Mouse (Mus musculus): ENCODE results near the gene Tex45. TPM values are rescaled to one million over a fixed set of nuclear protein-coding genes. Genes with fewer than 3 reads are reported as not detected.
A peak's percentile ranks its signal among the peaks of the same experiment; 100 is the strongest.

Tex45 gene
- polyA plus RNA-seq, 1 experiment = not detected

DNA sequence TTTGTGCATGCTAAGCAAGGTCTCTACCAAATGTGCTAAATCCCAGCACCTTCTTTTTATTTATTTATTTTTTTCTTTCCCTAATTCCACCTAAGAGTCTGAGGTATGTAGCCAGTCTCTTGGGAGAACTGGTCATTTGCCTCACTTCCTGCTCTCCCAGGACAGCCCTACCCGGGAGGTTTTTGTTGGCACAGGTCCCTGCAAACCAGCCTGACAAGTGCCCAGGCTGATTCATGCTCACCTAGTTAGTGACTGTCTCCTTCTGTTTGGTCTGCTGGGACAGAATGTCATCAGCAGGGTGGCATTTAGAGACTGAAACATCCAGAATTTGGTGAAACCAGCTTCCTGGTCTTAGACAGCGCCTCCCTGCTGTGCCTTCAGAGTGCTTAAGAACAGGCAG is 40.7 kb upstream of the Tex45 start:
- peaks cover 13% of the 10 kb centered on the region for H3K36me3 ChIP-seq (ENCODE audit: control insufficient read depth, insufficient read depth)
- no peaks in the 10 kb centered on the region for H3K27me3 ChIP-seq (ENCODE audit: control insufficient read depth, insufficient read depth, insufficient read length)
- no peaks in the 10 kb centered on the region for H3K79me2 ChIP-seq (ENCODE audit: control insufficient read depth, insufficient read depth)
- H3K4me2 ChIP-seq (ENCODE audit: low read depth) = peak overlapping the region; percentile 30
- TF ChIP-seq SRF (IDR thresholded peaks at IDR 0.05; ENCODE audit: control insufficient read depth, insufficient read length, low read depth) = no peak
- no peak for TF ChIP-seq REST (IDR thresholded peaks at IDR 0.05; ENCODE audit: insufficient read depth, insufficient read length)
- no peak for TF ChIP-seq POLR2AphosphoS2 (IDR thresholded peaks at IDR 0.05; ENCODE audit: insufficient read length, low read depth)
- no peak for TF ChIP-seq MYOD1 (IDR thresholded peaks at IDR 0.05; ENCODE audit: control insufficient read depth in 1 of 3, insufficient read length in 2 of 3, low read depth in 2 of 3)
- TF ChIP-seq MYOG (IDR thresholded peaks at IDR 0.05; ENCODE audit: control insufficient read depth in 1 of 3, insufficient read depth in 1 of 3, insufficient read length in 2 of 3, low read depth in 2 of 3) = no peak
- no peak for TF ChIP-seq TCF3 (IDR thresholded peaks at IDR 0.05; ENCODE audit: insufficient read length, low read depth)
- no peak overlapping the region for H3ac ChIP-seq (ENCODE audit: control insufficient read depth, insufficient read length)
- no peak overlapping the region for H3K4me3 ChIP-seq

DNA sequence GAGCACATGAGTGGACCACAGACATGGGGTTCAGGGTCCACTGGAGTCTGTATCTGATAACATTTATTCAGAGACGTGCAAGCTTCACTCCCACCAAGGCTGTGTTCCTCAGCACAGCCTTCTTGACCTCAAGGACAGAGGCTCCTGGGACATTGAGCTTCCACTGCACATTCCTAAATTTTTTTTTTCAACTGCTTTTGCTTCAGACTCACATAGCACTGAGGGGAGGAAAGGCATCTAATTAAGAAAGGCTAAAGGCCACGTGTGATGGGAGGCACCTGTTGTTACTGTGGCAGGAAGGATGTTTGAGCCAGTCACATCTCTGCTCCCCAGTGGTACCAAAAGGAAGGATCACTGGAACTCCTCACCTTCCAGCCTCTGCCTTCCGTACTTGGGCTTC is 39.5 kb upstream of the Tex45 start:
- H3K36me3 ChIP-seq (ENCODE audit: control insufficient read depth, insufficient read depth) = peaks cover 16% of the 10 kb centered on the region
- H3K79me2 ChIP-seq (ENCODE audit: control insufficient read depth, insufficient read depth) = no peaks in the 10 kb centered on the region
- no peak overlapping the region for H3K4me3 ChIP-seq
- H3ac ChIP-seq (ENCODE audit: control insufficient read depth, insufficient read length) = no peak overlapping the region
- H3K27me3 ChIP-seq (ENCODE audit: control insufficient read depth, insufficient read depth, insufficient read length) = no peaks in the 10 kb centered on the region
- no peak for TF ChIP-seq REST (IDR thresholded peaks at IDR 0.05; ENCODE audit: insufficient read depth, insufficient read length)
- no peak for TF ChIP-seq MYOD1 (IDR thresholded peaks at IDR 0.05; ENCODE audit: control insufficient read depth in 1 of 3, insufficient read length in 2 of 3, low read depth in 2 of 3)
- TF ChIP-seq TCF3 (IDR thresholded peaks at IDR 0.05; ENCODE audit: insufficient read length, low read depth) = no peak
- no peak for TF ChIP-seq MYOG (IDR thresholded peaks at IDR 0.05; ENCODE audit: control insufficient read depth in 1 of 3, insufficient read depth in 1 of 3, insufficient read length in 2 of 3, low read depth in 2 of 3)
- no peak overlapping the region for H3K4me2 ChIP-seq (ENCODE audit: low read depth)

DNA sequence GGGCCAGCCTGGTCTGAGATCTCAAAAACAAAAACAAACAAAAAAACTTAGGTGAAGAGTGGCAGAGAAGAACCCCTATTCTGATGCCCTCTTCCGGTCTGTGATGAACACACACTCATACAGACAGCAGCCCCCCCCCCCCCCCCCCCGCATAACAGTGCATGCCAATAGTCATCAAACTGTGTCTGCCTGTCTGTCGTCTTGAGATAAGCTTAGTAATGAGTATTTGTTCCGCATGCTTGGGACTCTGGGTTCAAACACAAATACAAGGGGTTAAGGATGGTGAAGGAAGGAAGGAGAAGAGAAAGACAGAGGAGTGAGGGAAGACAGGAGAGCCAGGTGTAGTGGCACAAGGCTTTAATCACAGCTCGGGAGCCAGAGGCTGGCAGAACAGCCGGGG is 34.2 kb upstream of the Tex45 start:
- Histone ChIP-seq H3K36me3 (ENCODE audit: control insufficient read depth, insufficient read depth) (peaks cover 29% of the 10 kb centered on the region), H3K27me3 (ENCODE audit: control insufficient read depth, insufficient read depth, insufficient read length) (no peaks in the 10 kb centered on the region), H3K4me3 (no peak overlapping the region)

DNA sequence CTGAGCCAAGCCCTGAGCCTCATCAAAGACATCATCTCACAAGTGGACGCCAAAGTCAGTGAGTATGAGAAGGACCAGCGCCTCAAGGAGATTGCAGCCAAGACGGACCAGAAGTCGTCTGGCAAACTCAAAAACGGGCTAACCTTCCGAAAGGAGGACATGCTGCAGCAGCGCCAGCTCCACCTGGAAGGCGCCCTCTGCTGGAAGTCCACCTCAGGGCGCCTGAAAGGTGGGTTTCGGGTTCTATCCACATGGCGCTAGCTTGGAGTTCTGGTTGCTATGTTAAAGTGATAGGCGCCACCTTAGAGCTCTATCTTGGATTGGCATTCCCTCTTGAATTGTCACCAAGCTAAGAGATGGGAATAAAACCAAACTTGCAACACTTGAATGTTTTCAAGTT is 31.2 kb upstream of the Tex45 start:
- Histone ChIP-seq H3K36me3 (ENCODE audit: control insufficient read depth, insufficient read depth) (peaks cover 27% of the 10 kb centered on the region), H3K27me3 (ENCODE audit: control insufficient read depth, insufficient read depth, insufficient read length) (no peaks in the 10 kb centered on the region), H3K79me2 (ENCODE audit: control insufficient read depth, insufficient read depth) (no peaks in the 10 kb centered on the region), H3K4me2 (ENCODE audit: low read depth) (no peak overlapping the region), H3ac (ENCODE audit: control insufficient read depth, insufficient read length) (no peak overlapping the region), H3K4me3 (no peak overlapping the region)
- no peak for TF ChIP-seq REST (IDR thresholded peaks at IDR 0.05; ENCODE audit: insufficient read depth, insufficient read length)
- TF ChIP-seq USF1 (IDR thresholded peaks at IDR 0.05; ENCODE audit: low read depth) = no peak
- TF ChIP-seq POLR2AphosphoS2 (IDR thresholded peaks at IDR 0.05; ENCODE audit: insufficient read length, low read depth) = no peak
- TF ChIP-seq MAX (IDR thresholded peaks at IDR 0.05; ENCODE audit: low read depth) = no peak
- no peak for TF ChIP-seq MYOD1 (IDR thresholded peaks at IDR 0.05; ENCODE audit: control insufficient read depth in 1 of 3, insufficient read length in 2 of 3, low read depth in 2 of 3)
- no peak for TF ChIP-seq TCF12 (IDR thresholded peaks at IDR 0.05; ENCODE audit: insufficient read depth, poor library complexity, severe bottlenecking)
- no peak for TF ChIP-seq E2F4 (IDR thresholded peaks at IDR 0.05; ENCODE audit: insufficient read depth)
- TF ChIP-seq MYOG (IDR thresholded peaks at IDR 0.05; ENCODE audit: control insufficient read depth in 1 of 3, insufficient read depth in 1 of 3, insufficient read length in 2 of 3, low read depth in 2 of 3) = no peak
- TF ChIP-seq SRF (IDR thresholded peaks at IDR 0.05; ENCODE audit: control insufficient read depth, insufficient read length, low read depth) = no peak

More for the DNA sequence above, 34.2 kb upstream of the Tex45 start:
- H3K79me2 ChIP-seq (ENCODE audit: control insufficient read depth, insufficient read depth) = no peaks in the 10 kb centered on the region
- TF ChIP-seq POLR2AphosphoS2 (IDR thresholded peaks at IDR 0.05; ENCODE audit: insufficient read length, low read depth) = no peak
- TF ChIP-seq CEBPB (IDR thresholded peaks at IDR 0.05; ENCODE audit: insufficient read depth, poor library complexity, severe bottlenecking) = no peak
- no peak for TF ChIP-seq POLR2A (IDR thresholded peaks at IDR 0.05; ENCODE audit: insufficient read length, low read depth)
- TF ChIP-seq E2F4 (IDR thresholded peaks at IDR 0.05; ENCODE audit: insufficient read depth) = no peak
- no peak for TF ChIP-seq USF1 (IDR thresholded peaks at IDR 0.05; ENCODE audit: low read depth)
- no peak for TF ChIP-seq MYOD1 (IDR thresholded peaks at IDR 0.05; ENCODE audit: control insufficient read depth in 1 of 3, insufficient read length in 2 of 3, low read depth in 2 of 3)
- no peak for TF ChIP-seq TCF3 (IDR thresholded peaks at IDR 0.05; ENCODE audit: insufficient read length, low read depth)
- TF ChIP-seq REST (IDR thresholded peaks at IDR 0.05; ENCODE audit: insufficient read depth, insufficient read length) = no peak
- no peak for TF ChIP-seq SRF (IDR thresholded peaks at IDR 0.05; ENCODE audit: control insufficient read depth, insufficient read length, low read depth)
- no peak for TF ChIP-seq MYOG (IDR thresholded peaks at IDR 0.05; ENCODE audit: control insufficient read depth in 1 of 3, insufficient read depth in 1 of 3, insufficient read length in 2 of 3, low read depth in 2 of 3)
- TF ChIP-seq TCF12 (IDR thresholded peaks at IDR 0.05; ENCODE audit: insufficient read depth, poor library complexity, severe bottlenecking) = no peak
- TF ChIP-seq MAX (IDR thresholded peaks at IDR 0.05; ENCODE audit: low read depth) = no peak
- H3ac ChIP-seq (ENCODE audit: control insufficient read depth, insufficient read length) = no peak overlapping the region
- H3K4me2 ChIP-seq (ENCODE audit: low read depth) = no peak overlapping the region

DNA sequence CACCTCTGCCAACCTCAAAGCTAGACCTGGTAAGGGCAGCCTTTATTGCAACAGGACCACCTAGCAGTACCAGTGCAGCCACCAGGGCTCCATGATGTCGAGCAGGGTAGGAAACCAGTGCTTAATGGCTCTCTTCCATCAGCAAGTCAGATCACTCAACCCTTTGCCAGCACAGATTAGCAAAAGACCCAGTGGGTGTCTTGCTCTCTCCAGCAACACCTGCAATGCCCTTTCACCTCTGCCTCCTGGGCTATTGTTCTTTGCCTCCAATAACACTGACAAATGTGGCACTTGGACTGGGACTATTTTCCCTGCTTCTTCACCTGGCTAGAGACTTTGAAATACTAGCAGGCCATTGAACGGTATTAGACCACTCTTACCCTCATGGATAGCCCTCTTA is 21.4 kb upstream of the Tex45 start:
- Histone ChIP-seq H3K36me3 (ENCODE audit: control insufficient read depth, insufficient read depth) (peaks cover 9% of the 10 kb centered on the region), H3K27me3 (ENCODE audit: control insufficient read depth, insufficient read depth, insufficient read length) (no peaks in the 10 kb centered on the region), H3K4me3 (no peak overlapping the region), H3ac (ENCODE audit: control insufficient read depth, insufficient read length) (no peak overlapping the region), H3K4me2 (ENCODE audit: low read depth) (no peak overlapping the region), H3K79me2 (ENCODE audit: control insufficient read depth, insufficient read depth) (no peaks in the 10 kb centered on the region)
- TF ChIP-seq CEBPB (IDR thresholded peaks at IDR 0.05; ENCODE audit: insufficient read depth, poor library complexity, severe bottlenecking) = no peak
- TF ChIP-seq POLR2A (IDR thresholded peaks at IDR 0.05; ENCODE audit: insufficient read length, low read depth) = no peak
- TF ChIP-seq POLR2AphosphoS2 (IDR thresholded peaks at IDR 0.05; ENCODE audit: insufficient read length, low read depth) = no peak
- TF ChIP-seq MYOG (IDR thresholded peaks at IDR 0.05; ENCODE audit: control insufficient read depth in 1 of 3, insufficient read depth in 1 of 3, insufficient read length in 2 of 3, low read depth in 2 of 3) = no peak
- TF ChIP-seq TCF12 (IDR thresholded peaks at IDR 0.05; ENCODE audit: insufficient read depth, poor library complexity, severe bottlenecking) = no peak
- no peak for TF ChIP-seq MYOD1 (IDR thresholded peaks at IDR 0.05; ENCODE audit: control insufficient read depth in 1 of 3, insufficient read length in 2 of 3, low read depth in 2 of 3)
- no peak for TF ChIP-seq E2F4 (IDR thresholded peaks at IDR 0.05; ENCODE audit: insufficient read depth)
- TF ChIP-seq USF1 (IDR thresholded peaks at IDR 0.05; ENCODE audit: low read depth) = no peak
- no peak for TF ChIP-seq TCF3 (IDR thresholded peaks at IDR 0.05; ENCODE audit: insufficient read length, low read depth)
- no peak for TF ChIP-seq SRF (IDR thresholded peaks at IDR 0.05; ENCODE audit: control insufficient read depth, insufficient read length, low read depth)
- TF ChIP-seq REST (IDR thresholded peaks at IDR 0.05; ENCODE audit: insufficient read depth, insufficient read length) = no peak
- no peak for TF ChIP-seq MAX (IDR thresholded peaks at IDR 0.05; ENCODE audit: low read depth)
